Mouse (Mus musculus): ENCODE data around the gene Vsig10. TPM values are rescaled to one million over a fixed set of nuclear protein-coding genes. Genes with fewer than 3 reads are reported as not detected.

Gene Vsig10
- total RNA-seq, 2 experiments from 2014 or later: 3.4 to 6.2 TPM

GRCm38 (mm10) chr5:117380199-117380598 lies 61.3 kb downstream of the Vsig10 start:
- DNase-seq (ENCODE audit: low spot score in 2 of 2): no peak

- no peak for DNase-seq (ENCODE audit: low spot score in 2 of 2)
Measured at GRCm38 (mm10) chr5:117381785-117382184, 62.9 kb downstream of the Vsig10 start.

DNA sequence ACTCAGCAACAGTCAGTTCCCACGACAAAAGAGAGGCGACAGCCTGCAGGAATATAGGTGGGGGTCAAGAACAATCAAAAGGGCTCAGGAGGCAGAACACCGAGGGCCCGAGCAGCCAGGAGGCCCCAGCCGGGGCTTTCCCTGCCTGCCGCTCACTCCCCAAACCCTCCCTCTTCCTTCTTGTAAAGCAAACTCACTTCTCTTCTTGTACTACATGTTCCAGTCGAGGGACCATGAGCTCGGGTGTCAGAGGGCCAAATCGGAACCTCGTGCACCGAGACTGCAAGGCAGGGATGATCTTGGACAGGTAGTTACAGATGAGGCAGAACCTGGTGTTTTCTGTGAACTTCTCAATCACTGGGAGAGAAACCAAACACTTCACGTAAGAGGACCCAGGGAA lies 64.3 kb downstream of the Vsig10 start:
- DNase-seq (ENCODE audit: low spot score in 2 of 2): no peak

- no peak for DNase-seq (ENCODE audit: low spot score in 2 of 2)
Measured at GRCm38 (mm10) chr5:117388296-117388751, 69.4 kb downstream of the Vsig10 start.

GRCm38 (mm10) chr5:117388877-117389276 lies 70.0 kb downstream of the Vsig10 start, which contains the start of gene Rfc5:
Rfc5 (minus strand) TSS chr5:117389047.
- peak; percentile 91 to 94 for DNase-seq (ENCODE audit: low spot score in 2 of 2)

GRCm38 (mm10) chr5:117390895-117391294 lies 72.0 kb downstream of the Vsig10 start:
- no peak for DNase-seq (ENCODE audit: low spot score in 2 of 2)

GRCm38 (mm10) chr5:117395834-117396233 lies 77.0 kb downstream of the Vsig10 start:
- DNase-seq (ENCODE audit: low spot score in 2 of 2): no peak

DNA sequence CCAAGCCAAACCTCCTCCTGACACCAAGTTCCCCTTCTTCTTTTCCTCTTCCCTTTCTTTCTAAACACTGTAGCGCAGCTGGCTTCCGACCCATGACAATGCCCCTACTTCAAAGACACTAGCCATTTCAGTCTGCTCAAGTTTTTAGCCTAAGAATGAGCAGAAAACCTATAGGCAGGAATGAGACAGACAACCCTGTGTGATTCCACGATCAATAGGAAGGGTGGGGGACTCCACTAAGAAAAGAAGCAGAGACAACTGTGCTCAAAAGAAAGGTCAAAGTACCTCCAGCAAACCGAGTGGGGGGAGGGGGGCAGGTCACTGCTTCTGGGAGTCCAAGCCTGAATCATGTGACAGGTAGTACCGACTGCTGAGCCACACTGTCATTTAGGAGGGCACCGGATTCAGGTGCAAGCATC lies 77.7 kb downstream of the Vsig10 start:
- no peak for DNase-seq (ENCODE audit: low spot score in 2 of 2)

GRCm38 (mm10) chr5:117397371-117397770 lies 78.5 kb downstream of the Vsig10 start:
- no peak for DNase-seq (ENCODE audit: low spot score in 2 of 2)

DNA sequence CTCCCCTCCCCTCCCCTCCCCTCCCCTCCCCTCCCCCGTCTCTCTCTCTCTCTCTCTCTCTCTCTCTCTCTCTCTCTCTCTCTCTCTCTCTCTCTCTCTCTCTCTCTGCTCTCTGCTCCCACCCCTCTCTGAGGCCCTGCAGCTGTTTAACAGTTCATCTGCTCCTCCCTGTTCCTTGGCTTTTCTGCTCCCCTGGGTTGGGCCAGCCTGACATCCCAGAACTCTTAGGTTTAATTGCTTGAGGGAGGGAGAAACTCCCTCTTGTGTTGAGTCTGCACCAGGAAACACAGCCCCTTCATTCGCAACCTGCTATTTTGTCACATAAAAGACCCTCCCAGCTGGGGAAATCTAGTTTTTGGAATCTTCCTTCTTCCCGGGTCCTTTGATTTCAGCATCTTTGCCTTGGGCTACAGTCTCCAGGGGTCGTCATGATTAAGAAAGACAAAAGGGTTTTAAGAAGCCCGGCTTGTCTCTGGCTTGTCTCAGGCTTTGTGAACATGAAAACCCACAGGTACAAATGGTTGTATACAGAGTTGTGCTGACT lies 79.2 kb downstream of the Vsig10 start:
- DNase-seq (ENCODE audit: low spot score in 2 of 2): no peak

DNA sequence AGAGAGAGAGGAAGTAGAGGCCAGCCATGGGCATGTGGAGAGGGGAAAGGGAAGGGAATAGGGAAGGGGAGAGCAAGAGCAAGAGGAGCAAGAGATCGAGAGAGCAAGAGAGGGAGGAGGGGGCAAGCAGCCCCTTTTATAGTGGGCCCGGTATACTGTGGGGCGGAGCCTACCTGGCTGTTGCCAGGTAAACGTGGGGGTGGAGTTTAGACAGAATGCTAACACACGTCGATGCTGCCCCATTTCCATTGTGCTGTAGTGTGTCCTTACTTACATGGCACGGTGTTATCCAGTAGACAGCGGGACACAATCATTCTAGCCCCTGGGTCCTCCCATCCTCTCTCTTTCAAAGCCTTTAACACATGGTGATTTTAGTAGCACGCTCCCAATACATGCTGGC lies 80.4 kb downstream of the Vsig10 start:
- DNase-seq (ENCODE audit: low spot score in 2 of 2): no peak

GRCm38 (mm10) chr5:117403609-117404008 lies 84.7 kb downstream of the Vsig10 start:
- DNase-seq (ENCODE audit: low spot score in 2 of 2): no peak

Other genes with a start within 250 kb of the Vsig10 start
- gene Suds3, start 203.0 kb upstream of the Vsig10 start, total RNA-seq (2021): 100 to 1,000 TPM in 1 of 2 experiments, 10 to 100 TPM in 1; 96.6 to 110 TPM
- 10 to 100 TPM; 58.2 to 58.9 TPM for gene Taok3, start 199.0 kb upstream of the Vsig10 start, total RNA-seq (2021)
- 100 to 1,000 TPM; 762 to 788 TPM for gene Pebp1, start 31.5 kb upstream of the Vsig10 start, total RNA-seq (2021)
- gene Wsb2, start 38.2 kb downstream of the Vsig10 start, total RNA-seq (2021): 100 to 1,000 TPM; 376 to 378 TPM
- gene Rfc5, start 70.0 kb downstream of the Vsig10 start, total RNA-seq (2021): 10 to 100 TPM; 20.3 to 21.0 TPM
- gene Ksr2, start 94.9 kb downstream of the Vsig10 start, total RNA-seq (2021): 10 to 100 TPM; 34.7 to 35.9 TPM